Mouse (Mus musculus): ENCODE results near the gene Vmn2r83. TPM values are rescaled to one million over a fixed set of nuclear protein-coding genes. Genes with fewer than 3 reads are reported as not detected.

The Vmn2r83 gene
- polyA plus RNA-seq, 1 experiment from 2014 or later: not detected

DNA sequence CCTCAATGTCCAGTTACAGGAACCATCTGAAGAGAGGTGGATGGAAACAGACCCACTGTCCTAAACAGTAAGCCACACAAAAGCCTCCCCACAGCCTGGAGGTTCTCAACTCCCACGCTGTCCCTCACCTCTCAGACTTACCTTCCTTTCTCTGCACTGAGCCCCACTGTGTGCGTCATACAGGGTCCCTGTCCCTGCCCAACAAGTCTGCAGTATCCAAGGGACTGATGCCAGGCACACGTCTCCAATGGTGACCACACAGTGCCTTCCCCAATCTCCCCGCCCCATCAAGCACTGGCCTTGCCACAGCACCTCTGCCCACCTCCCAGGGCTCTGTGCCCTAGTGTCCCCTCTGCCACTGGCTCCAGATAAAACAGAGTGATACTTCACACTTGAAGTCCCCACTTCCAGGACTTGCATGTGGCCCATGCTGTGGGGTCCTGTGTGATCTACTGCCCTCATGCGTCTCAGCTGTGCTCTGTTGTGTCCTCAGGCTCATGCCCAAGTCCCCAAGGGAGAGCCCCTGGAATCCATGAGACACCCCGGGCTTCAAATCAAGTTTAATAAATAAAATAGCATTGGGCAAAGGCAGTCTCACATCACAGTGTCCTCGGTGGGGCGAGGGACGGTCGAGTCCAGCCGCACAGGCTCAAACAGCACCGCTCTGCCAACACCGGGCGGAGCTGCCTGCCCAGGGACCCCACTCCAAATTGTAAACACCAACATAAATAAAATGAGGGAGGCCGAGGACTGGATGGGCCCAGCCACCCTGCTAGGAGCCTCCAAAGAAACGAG lies 71.4 kb downstream of the Vmn2r83 start:
- no peak overlapping the region for H3K4me2 ChIP-seq (replicated peaks)
- no peaks in the 10 kb centered on the region for H3K9me3 ChIP-seq
- no peak overlapping the region for H3K4me3 ChIP-seq (replicated peaks)
- no peak overlapping the region for H3K27ac ChIP-seq
- H3K9ac ChIP-seq (replicated peaks): no peak overlapping the region
- WGBS: 93% methylated on average over 16 of the region's 16 CpGs
- H3K27me3 ChIP-seq: peaks cover 1% of the 10 kb centered on the region; the same call in 1 of the 2 replicates
- peaks cover 72% of the 10 kb centered on the region for H3K36me3 ChIP-seq
- no peaks in the 10 kb centered on the region for H3K4me1 ChIP-seq (replicated peaks)
- no peak for ATAC-seq

DNA sequence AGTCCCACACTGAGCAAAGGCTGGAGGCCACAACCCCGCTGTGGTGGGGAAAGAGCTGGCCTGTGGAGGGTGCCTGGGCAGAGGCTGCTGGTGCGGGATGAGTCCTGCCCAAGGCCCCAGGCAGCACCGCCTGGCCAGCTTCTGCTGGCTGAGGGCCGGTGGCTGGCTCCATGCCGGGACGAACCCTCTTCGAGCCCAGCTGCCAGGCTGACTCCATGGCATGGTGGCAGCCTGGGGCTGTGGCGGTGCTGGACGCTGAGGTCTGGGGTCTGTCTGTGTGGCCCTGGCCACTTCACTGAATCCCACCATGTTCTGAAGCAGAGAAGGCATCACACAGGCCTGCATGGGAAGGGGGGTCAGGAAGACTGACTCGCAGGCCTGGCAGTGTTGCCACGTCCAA lies 72.2 kb downstream of the Vmn2r83 start:
- no peaks in the 10 kb centered on the region for H3K9me3 ChIP-seq
- no peak for ATAC-seq
- H3K4me3 ChIP-seq (replicated peaks): no peak overlapping the region
- WGBS: 93% methylated on average over 11 of the region's 11 CpGs
- no peak overlapping the region for H3K9ac ChIP-seq (replicated peaks)
- peaks cover 80% of the 10 kb centered on the region for H3K36me3 ChIP-seq
- no peak overlapping the region for H3K27ac ChIP-seq
- no peak overlapping the region for H3K4me2 ChIP-seq (replicated peaks)
- H3K27me3 ChIP-seq: no peaks in the 10 kb centered on the region
- no peaks in the 10 kb centered on the region for H3K4me1 ChIP-seq (replicated peaks)

GRCm38 (mm10) chr10:79541522-79541921 lies 73.0 kb downstream of the Vmn2r83 start:
- no peak for ATAC-seq
- Histone ChIP-seq H3K36me3 (peaks cover 88% of the 10 kb centered on the region), H3K9ac (replicated peaks) (no peak overlapping the region), H3K4me3 (replicated peaks) (no peak overlapping the region), H3K27ac (no peak overlapping the region), H3K9me3 (no peaks in the 10 kb centered on the region), H3K27me3 (no peaks in the 10 kb centered on the region), H3K4me2 (replicated peaks) (no peak overlapping the region), H3K4me1 (replicated peaks) (no peaks in the 10 kb centered on the region)
- WGBS: 69% methylated on average over 15 of the region's 15 CpGs

DNA sequence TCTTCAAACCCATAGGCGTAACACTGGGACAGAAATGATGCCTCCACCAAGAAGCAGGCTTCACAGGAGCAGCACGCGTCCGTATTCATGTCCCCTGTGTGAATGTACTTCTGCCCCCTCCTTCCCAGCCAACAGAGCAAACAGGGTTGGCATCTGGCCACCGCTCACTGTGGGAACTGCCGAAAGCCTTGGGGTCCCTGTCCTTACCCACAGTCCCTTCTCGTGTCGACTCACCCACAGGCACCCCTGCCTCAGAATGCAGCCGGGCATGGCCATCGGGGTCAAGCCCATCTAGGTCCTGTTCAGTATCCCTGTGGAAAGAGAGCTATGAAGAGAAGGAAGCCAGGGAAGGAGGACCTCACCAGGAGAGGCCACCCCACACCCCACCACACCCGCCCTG lies 73.6 kb downstream of the Vmn2r83 start:
- H3K27me3 ChIP-seq: no peaks in the 10 kb centered on the region
- no peak overlapping the region for H3K4me2 ChIP-seq (replicated peaks)
- no peak for ATAC-seq
- H3K4me3 ChIP-seq (replicated peaks): no peak overlapping the region
- no peaks in the 10 kb centered on the region for H3K9me3 ChIP-seq
- 96% methylated on average over 11 of the region's 11 CpGs for WGBS
- peaks cover 95% of the 10 kb centered on the region for H3K36me3 ChIP-seq
- no peak overlapping the region for H3K9ac ChIP-seq (replicated peaks)
- no peaks in the 10 kb centered on the region for H3K4me1 ChIP-seq (replicated peaks)
- H3K27ac ChIP-seq: no peak overlapping the region

Small RNAs within 50 kb of the gene (microRNA-seq; reads per million reads assigned to microRNA genes)
- gene Mir6909: not detected

Other genes starting within 250 kb of the Vmn2r83 start
- gene Vmn2r81, start 221.0 kb upstream of the Vmn2r83 start, polyA plus RNA-seq (2015; fragmentation: Nextera tagmentation; extraction: Ambion mirVana): not detected in 2 replicates
- not detected in 2 replicates for gene Vmn2r82, start 112.2 kb upstream of the Vmn2r83 start, polyA plus RNA-seq (2015; fragmentation: Nextera tagmentation; extraction: Ambion mirVana)
- gene Plpp2, start 65.1 kb downstream of the Vmn2r83 start, polyA plus RNA-seq (2015; fragmentation: Nextera tagmentation; extraction: Ambion mirVana): 9.5 and 10.5 TPM in 2 replicates
- gene Mier2, start 86.5 kb downstream of the Vmn2r83 start, polyA plus RNA-seq (2015; fragmentation: Nextera tagmentation; extraction: Ambion mirVana): 50.4 and 61.4 TPM in 2 replicates
- gene Theg, start 118.6 kb downstream of the Vmn2r83 start, polyA plus RNA-seq (2015; fragmentation: Nextera tagmentation; extraction: Ambion mirVana): not detected in 2 replicates
- 0.24 and 0.28 TPM in 2 replicates for gene C2cd4c, start 145.3 kb downstream of the Vmn2r83 start, polyA plus RNA-seq (2015; fragmentation: Nextera tagmentation; extraction: Ambion mirVana)
- gene Shc2, start 169.2 kb downstream of the Vmn2r83 start, polyA plus RNA-seq (2015; fragmentation: Nextera tagmentation; extraction: Ambion mirVana): 18.4 and 20.5 TPM in 2 replicates
- gene Odf3l2, start 177.0 kb downstream of the Vmn2r83 start, polyA plus RNA-seq (2015; fragmentation: Nextera tagmentation; extraction: Ambion mirVana): 0.27 TPM in 1 of 2 replicates, not detected in the other
- 0.50 and 0.90 TPM in 2 replicates for gene Madcam1, start 195.8 kb downstream of the Vmn2r83 start, polyA plus RNA-seq (2015; fragmentation: Nextera tagmentation; extraction: Ambion mirVana)
- gene Tpgs1, start 200.6 kb downstream of the Vmn2r83 start, polyA plus RNA-seq (2015; fragmentation: Nextera tagmentation; extraction: Ambion mirVana): 80.8 and 84.1 TPM in 2 replicates
- 109 and 110 TPM in 2 replicates for gene Cdc34, start 213.5 kb downstream of the Vmn2r83 start, polyA plus RNA-seq (2015; fragmentation: Nextera tagmentation; extraction: Ambion mirVana)
- 1.4 and 1.7 TPM in 2 replicates for gene Gzmm, start 220.3 kb downstream of the Vmn2r83 start, polyA plus RNA-seq (2015; fragmentation: Nextera tagmentation; extraction: Ambion mirVana)
- 564 and 608 TPM in 2 replicates for gene Bsg, start 235.8 kb downstream of the Vmn2r83 start, polyA plus RNA-seq (2015; fragmentation: Nextera tagmentation; extraction: Ambion mirVana)
- gene Hcn2, start 247.9 kb downstream of the Vmn2r83 start, polyA plus RNA-seq (2015; fragmentation: Nextera tagmentation; extraction: Ambion mirVana): 0.18 and 0.43 TPM in 2 replicates

Measured in midbrain, embryonic 13.5 days (tissue).